8 mouse cellular contexts compared by ENCODE assay signal in the genomic region with DNA sequence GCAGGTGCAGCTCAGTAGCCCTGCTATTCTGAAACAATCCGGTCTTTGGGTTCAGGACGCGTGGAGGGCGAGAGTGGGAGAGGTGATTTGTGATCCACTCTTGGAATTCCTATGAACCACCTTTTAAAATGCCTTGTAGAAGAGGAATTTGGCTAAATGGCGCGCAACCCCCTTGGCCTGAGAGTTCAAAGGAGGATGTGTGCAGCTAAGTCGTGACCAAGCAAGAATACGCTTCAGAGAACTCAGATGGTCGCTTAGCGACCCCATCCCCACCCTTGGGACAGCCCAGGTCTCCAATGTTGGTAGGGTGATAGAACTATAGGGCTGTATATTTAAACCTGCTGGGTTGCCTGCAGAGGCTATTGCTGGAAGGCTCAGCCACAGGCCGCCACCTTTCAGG. TPM values are rescaled to one million over a fixed set of nuclear protein-coding genes. Genes with fewer than 3 reads are reported as not detected.
DNase-seq lines count a peak whose midpoint lies in the region; ATAC-seq lines count a peak whose summit lies in the region.

No protein-coding gene starts in this region.

- H3K4me3 ChIP-seq in lung, embryonic 16.5 days (ENCODE audit: low read length), result peak overlapping the region; percentile 81
- peak overlapping the region; percentile 72 for H3K4me3 ChIP-seq in limb, embryonic 13.5 days
- peak overlapping the region; percentile 54 for H3K4me3 ChIP-seq in stomach, embryonic 16.5 days (replicated peaks; ENCODE audit: low read length)

- no peak for ATAC-seq in lung, embryonic 16.5 days (ENCODE audit: low read depth)
- no peak for ATAC-seq in limb, embryonic 13.5 days (ENCODE audit: low FRiP score, low read depth)
- no peak for ATAC-seq in stomach, embryonic 16.5 days (ENCODE audit: insufficient read depth, low FRiP score)
- ATAC-seq in monocyte, adult 5-6 weeks (replicated peaks; ENCODE audit: insufficient number of reproducible peaks, low FRiP score, low TSS enrichment, poor library complexity, severe bottlenecking), result no peak

- peaks cover 20% of the 10 kb centered on the region for H3K4me1 ChIP-seq in lung, embryonic 16.5 days (replicated peaks; ENCODE audit: control insufficient read depth, insufficient read depth, low read length)
- H3K4me1 ChIP-seq in limb, embryonic 13.5 days, result peaks cover 43% of the 10 kb centered on the region
- 0 out of 2 replicates have a peak, but pooled peaks cover 3% of the 10 kb centered on the region for H3K4me1 ChIP-seq in stomach, embryonic 16.5 days (ENCODE audit: control insufficient read depth, insufficient read depth, low read length)

- no peaks in the 10 kb centered on the region for H3K36me3 ChIP-seq in lung, embryonic 16.5 days (ENCODE audit: control insufficient read depth, insufficient read depth, low read length)
- no peaks in the 10 kb centered on the region for H3K36me3 ChIP-seq in limb, embryonic 13.5 days
- no peaks in the 10 kb centered on the region for H3K36me3 ChIP-seq in stomach, embryonic 16.5 days (ENCODE audit: control insufficient read depth, insufficient read depth, low read length)

- 9% methylated on average over 11 of the region's 11 CpGs for whole genome bisulfite sequencing in lung, embryonic 16.5 days
- WGBS in limb, embryonic 13.5 days, result 8% methylated on average over 11 of the region's 11 CpGs
- WGBS in stomach, embryonic 16.5 days, result 15% methylated on average over 11 of the region's 11 CpGs

- peak; percentile 45 for DNase-seq in adrenal gland, adult 2 months
- DNase-seq in adrenal gland, postnatal 36 days, result no peak
- DNase-seq in lung, postnatal 36 days, result no peak
- no peak for DNase-seq in MN1 (ENCODE audit: low spot score)

- H3K27ac ChIP-seq in lung, embryonic 16.5 days (ENCODE audit: low read length), result no peak overlapping the region; the same call in 1 of the 2 replicates
- H3K27ac ChIP-seq in limb, embryonic 13.5 days, result no peak overlapping the region
- H3K27ac ChIP-seq in stomach, embryonic 16.5 days (ENCODE audit: low read length), result no peak overlapping the region

- peaks cover 4% of the 10 kb centered on the region; the same call in 1 of the 2 replicates for H3K27me3 ChIP-seq in lung, embryonic 16.5 days (ENCODE audit: control insufficient read depth, insufficient read depth, low read depth, low read length)
- H3K27me3 ChIP-seq in limb, embryonic 13.5 days, result peaks cover 39% of the 10 kb centered on the region
- peaks cover 19% of the 10 kb centered on the region for H3K27me3 ChIP-seq in stomach, embryonic 16.5 days (ENCODE audit: control insufficient read depth, insufficient read depth, low read length)

- H3K9ac ChIP-seq in lung, embryonic 16.5 days (ENCODE audit: low read length), result peak overlapping the region; percentile 74
- peak overlapping the region; percentile 78 for H3K9ac ChIP-seq in limb, embryonic 13.5 days
- H3K9ac ChIP-seq in stomach, embryonic 16.5 days (ENCODE audit: low read length), result no peak overlapping the region; the same call in 1 of the 2 replicates

- H3K9me3 ChIP-seq in lung, embryonic 16.5 days (ENCODE audit: control insufficient read depth, low read length), result no peaks in the 10 kb centered on the region
- H3K9me3 ChIP-seq in limb, embryonic 13.5 days, result no peaks in the 10 kb centered on the region
- no peaks in the 10 kb centered on the region for H3K9me3 ChIP-seq in stomach, embryonic 16.5 days (replicated peaks; ENCODE audit: control insufficient read depth, low read length)

- H3K4me2 ChIP-seq in lung, embryonic 16.5 days (ENCODE audit: low read depth, low read length), result peak overlapping the region; percentile 93
- H3K4me2 ChIP-seq in limb, embryonic 13.5 days (replicated peaks), result peak overlapping the region; percentile 97
- H3K4me2 ChIP-seq in stomach, embryonic 16.5 days (ENCODE audit: low read depth, low read length), result peak overlapping the region; percentile 99

RNA-seq across cellular contexts. Expression of a gene that starts 1.1 kb away (rescaled TPM):
- total RNA-seq in adrenal gland, adult 2 months (2021), result 10 to 100 TPM; 69.3 to 93.7 TPM
- 9.8 and 10.1 TPM in 2 replicates for polyA plus RNA-seq in adrenal gland, adult 2 months (2012; rRNA removed)
- total RNA-seq in adrenal gland, postnatal 36 days (2021), result 10 to 100 TPM; 88.4 to 88.6 TPM
- 97.4 and 109 TPM in 2 replicates for polyA plus RNA-seq in lung, embryonic 16.5 days (2015; fragmentation: Nextera tagmentation; extraction: Ambion mirVana)
- 75.5 and 82.0 TPM in 2 replicates for polyA plus RNA-seq in limb, embryonic 13.5 days (2015; fragmentation: Nextera tagmentation; extraction: Ambion mirVana)
- polyA plus RNA-seq in stomach, embryonic 16.5 days (2015; fragmentation: Nextera tagmentation; extraction: Ambion mirVana), result 9.3 and 13.0 TPM in 2 replicates
- not detected in 3 replicates for total RNA-seq in monocyte, adult 5-6 weeks (2017)
